Mouse (Mus musculus) C2C12 (cell line): ENCODE data around the gene Sdk1.

Experiments
- CEBPB ChIP-seq: IDR thresholded peaks from one replicate; pipeline ENCODE4 v1.6.1; 2011; ENCODE audit warnings: low read depth, mild to moderate bottlenecking, control low read depth, moderate library complexity
- CTCF ChIP-seq: IDR thresholded peaks from one replicate; pipeline ENCODE4 v1.5.1; 2011; ENCODE audit not compliant: control insufficient read depth, insufficient read depth, insufficient read length
- FOSL1 ChIP-seq: IDR thresholded peaks from one replicate; pipeline ENCODE4 v1.8.0; 2011; ENCODE audit warnings: mild to moderate bottlenecking, low read length; ENCODE audit not compliant: poor library complexity, insufficient read depth, severe bottlenecking
- MAX ChIP-seq: IDR thresholded peaks from one replicate; pipeline ENCODE4 v1.6.1; 2011; ENCODE audit warnings: mild to moderate bottlenecking, control low read depth
- MYOD1 ChIP-seq: IDR thresholded peaks from one replicate; pipeline ENCODE4 v1.6.1; 2011; ENCODE audit warnings: low read depth; ENCODE audit not compliant: control insufficient read depth, insufficient read length
- MYOG ChIP-seq: IDR thresholded peaks from one replicate; pipeline ENCODE4 v1.6.1; 2011; ENCODE audit not compliant: control insufficient read depth, insufficient read length; ENCODE audit errors: extremely low read depth
- USF1 ChIP-seq: IDR thresholded peaks from one replicate; pipeline ENCODE4 v1.6.1; 2011; ENCODE audit warnings: low read depth, mild to moderate bottlenecking, control low read depth, moderate library complexity

DNA sequence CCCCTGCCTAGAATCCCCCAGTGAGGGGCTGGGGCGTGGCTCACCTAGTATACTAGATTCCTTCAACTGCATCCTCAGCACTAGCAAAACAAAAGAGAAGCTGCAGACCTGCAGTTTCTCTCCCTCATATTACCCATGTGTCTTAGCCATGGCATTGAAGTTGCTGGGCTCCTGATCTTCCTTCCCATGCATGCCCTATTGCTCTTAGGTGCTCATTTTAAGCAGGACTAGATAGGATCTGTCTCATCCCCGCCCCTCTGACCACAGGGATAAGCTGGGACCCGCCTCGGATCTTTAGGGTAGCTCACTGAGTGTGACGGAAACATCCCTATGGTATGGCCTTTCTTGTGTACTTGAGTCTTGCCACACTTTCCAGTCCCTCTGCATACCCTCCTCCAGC is 947.5 kb downstream of the Sdk1 start:
- TF ChIP-seq MYOG (no peak), CTCF (no peak), USF1 (no peak), MAX (no peak), MYOD1 (no peak), CEBPB (no peak), FOSL1 (no peak)
